Mouse (Mus musculus): ENCODE results near the gene Plxdc2. TPM values are rescaled to one million over a fixed set of nuclear protein-coding genes. Genes with fewer than 3 reads are reported as not detected.

The Plxdc2 gene
- polyA plus RNA-seq, 1 experiment: 1.5 TPM

GRCm38 (mm10) chr2:16398896-16399295, 42.8 kb downstream of the Plxdc2 start:
- WGBS: 66% methylated on average over 10 of the region's 10 CpGs
- DNase-seq (ENCODE audit: low read depth, low spot score): no peak

GRCm38 (mm10) chr2:16406508-16406907, 50.4 kb downstream of the Plxdc2 start:
- 75% methylated on average over 2 of the region's 2 CpGs for WGBS
- no peak for DNase-seq (ENCODE audit: low read depth, low spot score)

GRCm38 (mm10) chr2:16414340-16414976, 58.4 kb downstream of the Plxdc2 start:
- WGBS: 16% methylated on average over 3 of the region's 3 CpGs
- DNase-seq (ENCODE audit: low read depth, low spot score): no peak

- DNase-seq (ENCODE audit: low read depth, low spot score): no peak
Measured at GRCm38 (mm10) chr2:16439030-16439429, 82.9 kb downstream of the Plxdc2 start.

GRCm38 (mm10) chr2:16442643-16443042, 86.5 kb downstream of the Plxdc2 start:
- no peak for DNase-seq (ENCODE audit: low read depth, low spot score)
- 56% methylated on average over 2 of the region's 2 CpGs for WGBS

More at GRCm38 (mm10) chr2:16439030-16439429, 82.9 kb downstream of the Plxdc2 start:
- WGBS: 86% methylated on average over 5 of the region's 5 CpGs

- no peak for DNase-seq (ENCODE audit: low read depth, low spot score)
- 71% methylated on average over 4 of the region's 4 CpGs for WGBS
Measured at GRCm38 (mm10) chr2:16447936-16448335, 91.8 kb downstream of the Plxdc2 start.

- WGBS: 20% methylated on average over 7 of the region's 7 CpGs
- DNase-seq (ENCODE audit: low read depth, low spot score): no peak
Measured at GRCm38 (mm10) chr2:16450838-16451665, 94.9 kb downstream of the Plxdc2 start.

- 83% methylated on average over 4 of the region's 4 CpGs for WGBS
Measured at GRCm38 (mm10) chr2:16451666-16452009, 95.5 kb downstream of the Plxdc2 start.

GRCm38 (mm10) chr2:16452080-16452479, 96.0 kb downstream of the Plxdc2 start:
- DNase-seq (ENCODE audit: low read depth, low spot score): no peak
- 94% methylated on average over 3 of the region's 3 CpGs for WGBS

More at GRCm38 (mm10) chr2:16451666-16452009, 95.5 kb downstream of the Plxdc2 start:
- no peak for DNase-seq (ENCODE audit: low read depth, low spot score)

GRCm38 (mm10) chr2:16456264-16456780, 100.2 kb downstream of the Plxdc2 start:
- no peak for DNase-seq (ENCODE audit: low read depth, low spot score)
- 70% methylated on average over 1 of the region's 1 CpGs for WGBS

- DNase-seq (ENCODE audit: low read depth, low spot score): no peak
- 60% methylated on average over 1 of the region's 1 CpGs for WGBS
Measured at GRCm38 (mm10) chr2:16459490-16459889, 103.4 kb downstream of the Plxdc2 start.

- WGBS: 45% methylated on average over 3 of the region's 3 CpGs
- DNase-seq (ENCODE audit: low read depth, low spot score): no peak
Measured at GRCm38 (mm10) chr2:16470099-16470498, 114.0 kb downstream of the Plxdc2 start.

GRCm38 (mm10) chr2:16483943-16484342, 127.8 kb downstream of the Plxdc2 start:
- DNase-seq (ENCODE audit: low read depth, low spot score): no peak
- 84% methylated on average over 2 of the region's 2 CpGs for WGBS

- DNase-seq (ENCODE audit: low read depth, low spot score): no peak
- 84% methylated on average over 3 of the region's 3 CpGs for WGBS
Measured at GRCm38 (mm10) chr2:16485970-16486369, 129.9 kb downstream of the Plxdc2 start.

- DNase-seq (ENCODE audit: low read depth, low spot score): no peak
- WGBS: 55% methylated on average over 3 of the region's 3 CpGs
Measured at GRCm38 (mm10) chr2:16491242-16491641, 135.1 kb downstream of the Plxdc2 start.

GRCm38 (mm10) chr2:16502843-16503242, 146.7 kb downstream of the Plxdc2 start:
- whole genome bisulfite sequencing: 74% methylated on average over 1 of the region's 1 CpGs
- no peak for DNase-seq (ENCODE audit: low read depth, low spot score)

- DNase-seq (ENCODE audit: low read depth, low spot score): no peak
- 65% methylated on average over 3 of the region's 3 CpGs for WGBS
Measured at GRCm38 (mm10) chr2:16507540-16508230, 151.6 kb downstream of the Plxdc2 start.

- 71% methylated on average over 2 of the region's 2 CpGs for WGBS
- no peak for DNase-seq (ENCODE audit: low read depth, low spot score)
Measured at GRCm38 (mm10) chr2:16518148-16518547, 162.0 kb downstream of the Plxdc2 start.

- no peak for DNase-seq (ENCODE audit: low read depth, low spot score)
- 79% methylated on average over 1 of the region's 1 CpGs for WGBS
Measured at GRCm38 (mm10) chr2:16523427-16523826, 167.3 kb downstream of the Plxdc2 start.

- DNase-seq (ENCODE audit: low read depth, low spot score): no peak
- WGBS: 42% methylated on average over 1 of the region's 1 CpGs
Measured at GRCm38 (mm10) chr2:16532244-16532643, 176.1 kb downstream of the Plxdc2 start.
